Mouse (Mus musculus) T-cell, adult 2 months (primary cell): Measurements from ENCODE around the gene Otop1.

Experiments
- DNase-seq: peaks from one replicate; pipeline ENCODE4 v3.0.0; 2022; ENCODE audit warnings: low spot score

Otop1 gene

GRCm38 (mm10) chr5:38275771-38276170, at the start of gene Otop1:
Otop1 (plus strand) TSS chr5:38275972.
- no peak for DNase-seq

- DNase-seq: peak; percentile 46
These were observed 40.4 kb upstream of the Otop1 start for GRCm38 (mm10) chr5:38235422-38235821.

- no peak for DNase-seq
These were observed 39.1 kb upstream of the Otop1 start for GRCm38 (mm10) chr5:38236627-38237026.

GRCm38 (mm10) chr5:38240727-38241472, 34.9 kb upstream of the Otop1 start:
- DNase-seq: no peak

- no peak for DNase-seq
These were observed 34.3 kb upstream of the Otop1 start for GRCm38 (mm10) chr5:38241473-38241834.

GRCm38 (mm10) chr5:38241966-38242365, 33.8 kb upstream of the Otop1 start:
- DNase-seq: no peak

- no peak for DNase-seq
These were observed 20.6 kb upstream of the Otop1 start for GRCm38 (mm10) chr5:38255195-38255594.

GRCm38 (mm10) chr5:38255644-38256043, 20.1 kb upstream of the Otop1 start:
- no peak for DNase-seq

GRCm38 (mm10) chr5:38256551-38256950, 19.2 kb upstream of the Otop1 start:
- DNase-seq: no peak

GRCm38 (mm10) chr5:38258034-38258772, 17.6 kb upstream of the Otop1 start:
- DNase-seq: no peak

- DNase-seq: no peak
These were observed 17.0 kb upstream of the Otop1 start for GRCm38 (mm10) chr5:38258773-38259146.

- no peak for DNase-seq
These were observed 16.2 kb upstream of the Otop1 start for GRCm38 (mm10) chr5:38259455-38260106.

GRCm38 (mm10) chr5:38260107-38260682, 15.6 kb upstream of the Otop1 start, which contains the start of gene Tmem128:
Tmem128 (plus strand) TSS chr5:38260185.
- DNase-seq: peak; percentile 62

GRCm38 (mm10) chr5:38270942-38271341, 4.8 kb upstream of the Otop1 start:
- no peak for DNase-seq

- DNase-seq: no peak
These were observed 1.9 kb upstream of the Otop1 start for GRCm38 (mm10) chr5:38273831-38274230.

GRCm38 (mm10) chr5:38276451-38276850, 679 bp downstream of the Otop1 start:
- no peak for DNase-seq

GRCm38 (mm10) chr5:38277098-38277866, 1.5 kb downstream of the Otop1 start:
- DNase-seq: no peak

- DNase-seq: no peak
These were observed 2.3 kb downstream of the Otop1 start for GRCm38 (mm10) chr5:38277936-38278600.

- no peak for DNase-seq
These were observed 4.3 kb downstream of the Otop1 start for GRCm38 (mm10) chr5:38280075-38280474.

GRCm38 (mm10) chr5:38285724-38286123, 10.0 kb downstream of the Otop1 start:
- no peak for DNase-seq

- no peak for DNase-seq
These were observed 12.7 kb downstream of the Otop1 start for GRCm38 (mm10) chr5:38288476-38288875.
